Mouse (Mus musculus) megakaryocyte, embryonic 14.5 days (primary cell): ENCODE data around the gene Hexdc.

ENCODE experiments used
- FLI1 ChIP-seq: IDR thresholded peaks from 2 replicates; pipeline ENCODE4 v1.6.1; 2012; ENCODE audit warnings: low read length, inconsistent platforms, mixed read lengths
- GATA1 ChIP-seq: IDR thresholded peaks from 3 replicates; pipeline ENCODE4 v1.6.1; 2012; ENCODE audit warnings: mixed read lengths, low read length, inconsistent platforms, borderline replicate concordance

GRCm38 (mm10) chr11:121156411-121156891 is 47.8 kb upstream of the Hexdc start:
- TF ChIP-seq GATA1: no peak
- no peak for TF ChIP-seq FLI1
